Mouse (Mus musculus) ES-E14 (cell line): ENCODE data around the gene Mras.

Experiments used
- CHD2 ChIP-seq: IDR thresholded peaks from 2 replicates; pipeline ENCODE4 v1.6.1; 2014; ENCODE audit warnings: mild to moderate bottlenecking, low read depth, low read length, inconsistent platforms
- HCFC1 ChIP-seq: IDR thresholded peaks from 2 replicates; pipeline ENCODE4 v1.6.1; 2012; ENCODE audit warnings: low read length, inconsistent platforms, borderline replicate concordance; ENCODE audit not compliant: insufficient read depth
- MAFK ChIP-seq: IDR thresholded peaks from 2 replicates; pipeline ENCODE4 v1.6.1; 2014; ENCODE audit warnings: mild to moderate bottlenecking, low read depth, low read length, inconsistent platforms; ENCODE audit not compliant: insufficient read depth
- ZC3H11A ChIP-seq: IDR thresholded peaks from 2 replicates; pipeline ENCODE4 v1.6.1; 2012; ENCODE audit warnings: low read depth, mild to moderate bottlenecking, inconsistent platforms, low read length, borderline replicate concordance
- ZNF384 ChIP-seq: IDR thresholded peaks from 2 replicates; pipeline ENCODE4 v1.6.1; 2012; ENCODE audit warnings: low read depth, low read length, inconsistent platforms

DNA sequence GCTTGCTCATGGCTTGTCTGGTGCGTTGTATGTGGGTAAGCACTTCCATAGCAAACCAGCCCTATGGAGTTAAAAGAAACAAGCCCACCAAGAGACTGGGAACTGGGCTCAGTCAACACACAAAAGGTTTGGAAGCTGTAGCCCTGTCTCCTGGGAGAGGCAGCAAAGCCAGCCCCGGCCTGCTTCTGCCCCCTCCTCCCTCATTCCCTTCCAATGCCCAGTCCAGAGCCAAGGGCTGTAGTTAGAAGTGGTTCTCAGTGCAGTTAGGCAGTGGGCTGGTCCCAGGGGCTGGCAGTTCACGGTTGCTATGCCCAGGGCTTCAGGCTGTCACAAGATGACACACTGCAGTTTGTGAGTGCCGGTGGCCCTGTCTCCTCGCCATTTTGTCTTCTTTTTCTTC is 49.1 kb downstream of the Mras start:
- TF ChIP-seq MAFK (no peak), CHD2 (no peak), ZNF384 (no peak), ZC3H11A (no peak), HCFC1 (no peak)
